Mouse (Mus musculus): Measurements from ENCODE around the gene Gipc2.
"Not testable (repeated sequence)": the region's sequence is repeated elsewhere in the genome, so short reads cannot be mapped to it uniquely, and the experiment has no call there.

The Gipc2 gene

GRCm38 (mm10) chr3:152152483-152152804 is 13.6 kb downstream of the Gipc2 start:
- DNase-seq = no peak

DNA sequence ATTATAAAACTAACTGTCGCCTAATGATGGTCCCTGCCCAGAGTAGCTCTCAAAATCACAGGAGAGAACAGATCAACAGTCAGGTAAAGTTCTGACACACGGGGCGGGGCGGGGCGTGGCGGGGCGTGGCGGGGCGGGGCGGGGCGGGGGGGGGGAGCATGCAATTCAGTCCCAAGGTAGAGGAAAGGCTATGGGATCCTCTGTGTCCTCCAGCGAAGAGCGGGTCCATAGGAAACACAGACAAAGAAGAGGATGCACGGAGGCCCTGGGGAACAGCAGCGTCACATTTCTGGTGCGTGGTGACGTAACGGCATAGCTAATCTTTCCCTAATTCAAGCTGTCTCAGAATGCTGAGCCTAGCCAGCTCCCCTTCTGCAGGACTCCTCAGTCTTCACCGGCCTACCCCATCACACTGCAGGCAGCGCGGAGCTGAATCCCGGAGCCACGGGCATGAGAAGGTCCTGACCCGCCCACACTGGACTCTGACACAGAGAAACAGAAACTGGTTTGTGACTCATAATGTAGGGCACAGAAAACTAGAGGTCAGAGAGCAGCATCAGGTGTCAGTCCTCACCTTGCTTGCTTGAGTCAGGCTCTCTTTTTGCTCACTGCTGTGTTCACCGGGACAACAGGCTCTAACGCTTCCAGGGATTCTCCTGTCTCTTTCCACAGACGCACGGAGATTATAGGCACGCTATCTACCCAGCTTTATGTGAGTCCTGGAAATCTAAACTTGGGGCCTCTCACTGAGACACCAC is 14.1 kb downstream of the Gipc2 start:
- peak; percentile 64 for DNase-seq

DNA sequence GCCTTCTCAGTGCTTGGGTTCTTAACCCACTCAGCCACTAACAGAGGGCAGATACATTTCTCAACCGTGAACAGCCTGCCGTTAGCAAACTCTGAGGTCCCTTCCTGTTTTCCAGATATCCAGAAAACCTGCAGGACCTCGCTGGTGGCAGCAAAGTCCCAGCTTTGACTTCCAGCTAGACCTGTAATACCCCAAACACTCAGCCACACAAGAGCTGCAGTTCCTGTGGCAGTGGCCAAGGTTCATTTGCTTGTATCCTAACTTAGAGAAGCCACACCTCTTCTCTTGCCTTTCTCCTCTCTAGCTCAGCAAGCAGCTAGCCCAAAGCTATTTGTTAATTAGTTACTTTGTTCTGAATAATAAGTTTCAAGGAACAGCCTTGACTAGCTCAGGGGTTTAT is 16.2 kb downstream of the Gipc2 start:
- peak; percentile 77 for DNase-seq

DNA sequence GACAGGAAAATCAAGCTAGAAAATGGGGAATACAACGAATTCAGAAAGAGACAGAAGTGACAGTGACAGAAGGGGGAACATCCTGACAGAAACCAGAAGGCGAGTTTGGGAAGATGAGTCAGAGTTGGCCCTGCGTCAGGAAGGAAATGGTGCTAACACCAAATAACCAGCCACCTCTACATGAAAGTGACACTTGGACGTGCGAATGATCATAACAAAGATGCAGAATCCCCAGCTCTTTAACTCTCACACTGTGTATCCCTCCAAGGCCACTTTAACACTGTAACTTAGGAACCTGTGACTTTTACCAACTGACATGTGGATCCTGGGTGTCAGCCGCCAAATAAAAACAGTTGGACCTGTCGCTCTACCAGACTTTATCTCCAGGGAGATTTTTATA is 16.6 kb downstream of the Gipc2 start:
- DNase-seq = no peak

GRCm38 (mm10) chr3:152147085-152147831 is 18.8 kb downstream of the Gipc2 start:
- DNase-seq = no peak

GRCm38 (mm10) chr3:152145186-152145585 is 20.8 kb downstream of the Gipc2 start:
- DNase-seq = peak; percentile 74

DNA sequence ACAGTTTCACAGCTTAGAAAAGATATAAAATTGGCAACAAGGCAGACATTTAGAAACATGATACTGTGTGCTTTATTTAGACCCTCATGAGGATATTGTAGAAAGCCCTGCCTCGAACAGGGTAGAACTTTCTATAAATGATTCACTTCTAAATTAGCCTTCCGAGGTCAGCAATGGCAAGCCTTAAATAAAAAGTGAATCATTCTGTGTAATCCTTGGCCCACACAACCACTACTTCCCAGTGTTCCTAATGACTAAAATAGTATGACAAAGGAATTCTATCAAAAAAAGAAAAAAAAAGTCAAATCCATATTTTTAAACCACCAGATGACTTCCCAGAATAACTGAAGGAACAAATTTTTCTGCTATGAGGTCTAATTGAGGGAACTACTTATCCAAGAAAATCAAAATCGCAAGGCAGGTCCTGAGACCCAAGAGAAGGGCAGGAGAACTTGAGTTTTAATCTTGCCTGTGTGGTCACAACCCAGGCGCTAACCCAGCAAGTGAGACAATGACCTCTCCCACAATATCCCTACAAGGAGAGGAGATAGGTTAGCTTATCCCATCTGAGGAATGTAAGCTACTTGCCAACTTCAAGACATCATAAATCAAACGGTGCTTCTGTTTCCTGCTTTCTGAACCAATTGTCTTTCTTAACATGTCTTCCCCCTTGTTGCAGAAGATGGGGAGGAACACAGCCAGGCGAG is 22.9 kb downstream of the Gipc2 start:
- peak; percentile 60 for DNase-seq

DNA sequence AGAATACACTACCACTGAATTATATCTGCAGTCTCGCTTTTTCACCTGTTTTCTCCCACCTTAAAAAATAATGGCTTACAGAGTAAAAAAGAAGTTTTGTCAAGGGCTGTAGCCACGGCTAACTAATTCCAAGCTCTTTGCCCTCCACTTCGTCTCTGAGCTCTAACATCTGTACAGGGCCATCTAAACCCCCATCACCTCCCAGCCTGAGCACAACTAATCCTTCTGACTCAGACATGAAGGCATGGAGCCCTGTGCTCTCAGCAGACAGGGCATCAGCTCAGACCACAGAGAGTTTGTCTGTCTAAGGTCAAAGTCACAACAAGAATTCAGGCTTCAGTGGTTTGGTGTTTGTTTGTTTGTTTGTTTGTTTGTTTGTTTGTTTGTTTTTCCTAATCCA is 23.9 kb downstream of the Gipc2 start:
- DNase-seq = no peak

DNA sequence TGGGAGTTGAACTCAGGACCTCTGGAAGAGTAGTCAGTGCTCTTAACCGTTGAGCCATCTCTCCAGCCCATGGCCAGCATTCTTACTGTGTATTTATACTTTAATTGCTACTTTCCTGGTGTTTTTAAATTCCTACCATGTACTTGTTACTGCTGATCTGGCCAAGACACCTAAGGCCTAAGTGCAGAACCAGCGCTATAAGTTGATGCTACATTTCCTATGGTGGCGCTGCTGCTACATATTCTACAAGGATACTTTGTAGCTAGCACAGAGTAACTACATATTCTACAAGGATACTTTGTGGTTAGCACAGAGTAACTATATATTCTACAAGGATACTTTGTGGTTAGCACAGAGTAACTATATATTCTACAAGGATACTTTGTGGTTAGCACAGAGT is 26.7 kb downstream of the Gipc2 start:
- DNase-seq = not testable (repeated sequence)

GRCm38 (mm10) chr3:152136106-152136505 is 29.9 kb downstream of the Gipc2 start:
- not testable (repeated sequence) for DNase-seq

- no peak for DNase-seq
These were observed 32.4 kb downstream of the Gipc2 start for GRCm38 (mm10) chr3:152133621-152134020.

- DNase-seq = no peak
These were observed 35.1 kb downstream of the Gipc2 start for GRCm38 (mm10) chr3:152130963-152131362.

GRCm38 (mm10) chr3:152129426-152129825 is 36.6 kb downstream of the Gipc2 start:
- not testable (repeated sequence) for DNase-seq

- DNase-seq = no peak
These were observed 37.4 kb downstream of the Gipc2 start for GRCm38 (mm10) chr3:152128631-152129030.

- DNase-seq = no peak
These were observed 38.9 kb downstream of the Gipc2 start for GRCm38 (mm10) chr3:152127144-152127543.

GRCm38 (mm10) chr3:152122720-152123119 is 43.3 kb downstream of the Gipc2 start:
- no peak for DNase-seq

DNA sequence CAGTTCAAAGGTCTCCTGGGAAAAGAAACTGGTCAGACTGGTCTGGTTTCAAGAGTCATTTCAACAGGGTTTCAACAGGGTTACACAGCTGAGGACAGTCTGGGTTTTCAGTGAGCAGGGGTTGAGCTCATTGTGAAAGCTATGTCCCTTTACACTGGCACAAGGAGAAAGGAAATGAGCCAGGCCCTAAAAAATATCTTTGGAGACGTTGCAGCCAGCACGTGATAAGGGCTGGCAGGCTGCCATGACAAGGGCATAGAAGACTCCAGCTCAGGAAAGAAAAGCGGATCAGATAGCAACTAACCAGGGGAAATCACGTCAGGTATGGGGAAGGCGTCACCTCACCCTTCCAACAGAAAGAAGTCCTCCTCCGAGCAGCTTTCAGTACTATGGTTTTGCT is 43.9 kb downstream of the Gipc2 start:
- peak; percentile 87 for DNase-seq

GRCm38 (mm10) chr3:152121169-152122009 is 44.6 kb downstream of the Gipc2 start:
- no peak for DNase-seq

DNA sequence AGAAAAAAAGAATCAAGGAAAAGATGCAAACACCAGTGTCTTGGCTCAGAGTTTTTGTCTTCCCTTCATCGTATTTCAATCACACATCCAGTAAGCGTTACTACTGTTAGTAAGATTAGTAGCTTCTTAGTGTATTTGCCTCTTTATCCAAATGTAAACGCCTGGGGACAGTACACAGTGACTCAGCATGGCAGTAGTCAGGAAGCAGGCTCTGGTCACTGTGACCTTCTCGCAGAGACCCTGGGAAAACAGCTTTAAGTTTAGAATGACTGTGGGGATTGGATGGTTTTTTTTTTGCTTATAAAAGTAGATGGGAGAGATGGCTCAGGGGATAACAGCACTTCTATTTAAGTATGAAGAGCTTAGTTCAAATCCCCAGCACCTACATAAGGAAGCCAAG is 46.0 kb downstream of the Gipc2 start:
- no peak for DNase-seq

- no peak for DNase-seq
These were observed 48.1 kb downstream of the Gipc2 start for GRCm38 (mm10) chr3:152117941-152118340.

GRCm38 (mm10) chr3:152116140-152116539 is 49.9 kb downstream of the Gipc2 start:
- no peak for DNase-seq

DNA sequence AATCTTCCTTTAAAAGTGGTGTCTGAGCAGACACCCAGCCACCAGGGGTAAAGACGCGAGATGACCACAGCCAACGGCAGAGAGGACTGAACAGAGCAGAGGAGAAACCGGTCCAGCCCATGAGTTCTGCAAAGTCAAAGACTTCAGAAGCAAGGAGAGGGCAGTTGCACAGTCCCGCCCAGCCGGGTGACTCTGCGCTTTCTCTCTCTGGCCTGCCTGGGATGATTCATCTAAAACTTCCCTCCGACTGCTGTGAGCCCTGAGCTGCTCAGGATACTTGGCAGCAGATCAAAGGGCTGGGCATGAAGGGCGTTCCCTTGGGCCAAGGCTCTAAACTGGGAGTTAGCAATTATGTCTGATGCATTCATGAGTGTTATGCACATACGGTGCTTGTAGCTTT is 51.2 kb downstream of the Gipc2 start:
- DNase-seq = peak; percentile 93

DNA sequence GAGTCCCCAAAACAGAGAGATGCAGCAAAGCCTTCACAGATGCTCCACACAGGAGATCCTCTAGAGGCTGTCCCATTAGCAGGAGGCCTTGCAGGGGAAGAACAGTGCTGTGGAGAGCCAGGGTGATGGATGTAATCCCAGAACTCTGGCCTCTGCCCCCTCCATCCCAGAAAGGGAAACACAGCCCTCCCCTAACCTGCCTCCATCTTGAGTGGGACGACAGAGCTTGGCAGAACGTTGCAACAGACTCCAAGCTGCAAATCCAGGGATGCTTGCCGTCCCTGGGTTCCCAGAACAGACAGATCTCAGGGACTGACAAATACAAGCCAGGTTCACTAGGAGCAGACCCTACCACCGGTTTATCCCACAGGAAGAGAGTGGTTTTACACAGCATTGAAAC is 51.8 kb downstream of the Gipc2 start:
- DNase-seq = no peak
